Mouse (Mus musculus) erythroblast, embryonic 14.5 days (primary cell): ENCODE results near the gene Ctu2.

Experiments used
- GATA1 ChIP-seq: IDR thresholded peaks from 2 replicates; pipeline ENCODE4 v1.6.1; 2012; ENCODE audit warnings: low read length, inconsistent platforms, mixed read lengths
- TAL1 ChIP-seq: IDR thresholded peaks from 3 replicates; pipeline ENCODE4 v1.6.1; 2012; ENCODE audit warnings: low read length, inconsistent platforms, mixed read lengths

DNA sequence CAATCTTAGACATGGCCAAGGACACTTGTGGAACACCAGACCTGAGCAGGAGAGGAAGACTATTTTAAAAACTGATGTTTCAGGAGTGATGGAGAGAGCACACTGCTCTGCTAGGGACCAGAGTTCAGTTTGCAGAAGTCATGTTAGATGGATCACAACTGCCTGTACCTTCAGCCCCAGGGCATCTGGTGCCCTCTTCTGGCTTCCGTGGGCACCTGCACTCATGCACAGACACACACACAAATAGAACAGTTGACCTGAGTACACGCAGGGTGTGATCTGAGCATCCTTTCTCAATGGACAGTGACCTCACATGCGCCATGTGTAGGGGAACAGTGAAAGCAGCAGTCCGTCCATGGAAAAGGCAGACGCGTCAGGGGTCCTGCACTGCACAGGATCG, 7.9 kb downstream of the Ctu2 start:
- TF ChIP-seq TAL1 (no peak), GATA1 (no peak)
